Mouse (Mus musculus) neural tube, embryonic 11.5 days (tissue): ENCODE data around the gene 1810013L24Rik. TPM values are rescaled to one million over a fixed set of nuclear protein-coding genes. Genes with fewer than 3 reads are reported as not detected.
"Not testable (repeated sequence)": the region's sequence is repeated elsewhere in the genome, so short reads cannot be mapped to it uniquely, and the experiment has no call there.

ENCODE experiments used
- ATAC-seq: fragments of 200-750 bp; cut with Nextera tagmentation; 2 replicates; pipeline ENCODE4 v1.8.0; 2017; ENCODE audit warnings: moderate number of reproducible peaks, mild to moderate bottlenecking, moderate TSS enrichment, moderate library complexity; ENCODE audit not compliant: insufficient read depth, low FRiP score, low TSS enrichment
- DNase-seq: peaks from one replicate; pipeline ENCODE4 v3.0.0-alpha.2; 2015; ENCODE audit warnings: low spot score
- H3K27ac ChIP-seq: fragments of 300-500 bp; sonication (generic); 2 replicates; pipeline ENCODE4 v1.5.1; 2014; ENCODE audit warnings: low read depth, mild to moderate bottlenecking, low read length
- H3K27me3 ChIP-seq: fragments of 300-500 bp; sonication (generic); 2 replicates; pipeline ENCODE4 v1.6.1; 2014; ENCODE audit warnings: mild to moderate bottlenecking, low read length, mixed read lengths; ENCODE audit not compliant: control insufficient read depth, insufficient read depth
- H3K36me3 ChIP-seq: fragments of 300-500 bp; sonication (generic); 2 replicates; pipeline ENCODE4 v1.6.1; 2014; ENCODE audit warnings: mild to moderate bottlenecking, low read length, moderate library complexity, mixed read lengths; ENCODE audit not compliant: control insufficient read depth, insufficient read depth
- H3K4me1 ChIP-seq: fragments of 300-500 bp; sonication (generic); 2 replicates; pipeline ENCODE4 v1.6.1; 2014; ENCODE audit warnings: low read length, mixed read lengths; ENCODE audit not compliant: control insufficient read depth, insufficient read depth
- H3K4me2 ChIP-seq: fragments of 300-500 bp; sonication (generic); 2 replicates; pipeline ENCODE4 v1.6.1; 2014; ENCODE audit warnings: low read depth, mild to moderate bottlenecking, moderate library complexity
- H3K4me3 ChIP-seq: fragments of 300-500 bp; sonication (generic); 2 replicates; pipeline ENCODE4 v1.5.1; 2014; ENCODE audit warnings: low read depth, low read length
- H3K9ac ChIP-seq: fragments of 300-500 bp; sonication (generic); 2 replicates; pipeline ENCODE4 v1.6.1; 2014; ENCODE audit warnings: mild to moderate bottlenecking, low read length
- H3K9me3 ChIP-seq: fragments of 300-500 bp; sonication (generic); 2 replicates; pipeline ENCODE4 v1.6.1; 2016; ENCODE audit warnings: low read length; ENCODE audit not compliant: control insufficient read depth
- WGBS: fragments of 180-500 bp; shearing (Covaris S2); extraction: QIAGEN DNeasy Blood & Tissue Kit; methylation state at CpG from one replicate; pipeline ENCODE4 v1.1.7; 2014; 5-methylcytosine and 5-hydroxymethylcytosine counted together
- polyA plus RNA-seq: library from polyadenylated mRNA; unstranded; fragments of >200 nt; fragmentation: Nextera tagmentation; extraction: Ambion mirVana; gene quantifications from 2 replicates; pipeline ENCODE4 v1.2.1, GENCODE M21; 2014

Gene 1810013L24Rik
- polyA plus RNA-seq, 1 experiment from 2014 or later: 21.7 TPM

DNA sequence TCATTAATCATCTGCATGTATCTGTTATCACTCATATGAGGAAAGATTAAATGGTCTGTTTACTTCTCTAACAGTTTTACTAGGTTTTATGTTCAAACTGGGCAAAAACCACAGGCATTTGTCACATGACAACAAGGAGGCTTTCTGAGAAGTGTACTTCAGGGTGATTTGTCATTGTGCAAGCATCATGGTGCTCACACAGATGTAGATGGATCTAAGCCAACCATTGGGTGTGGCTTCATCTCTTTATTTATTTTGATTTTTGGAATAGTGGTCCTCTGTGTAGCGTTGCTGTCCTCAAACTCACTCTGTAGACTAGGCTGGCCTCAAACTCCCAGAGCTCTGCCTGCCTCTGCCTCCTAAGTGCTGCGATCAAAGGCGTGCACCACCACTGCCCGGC lies 65.4 kb downstream of the 1810013L24Rik start:
- no peaks in the 10 kb centered on the region for H3K4me1 ChIP-seq
- no peak overlapping the region for H3K4me3 ChIP-seq
- no peak overlapping the region for H3K9ac ChIP-seq
- H3K27me3 ChIP-seq: no peaks in the 10 kb centered on the region
- WGBS: 92% methylated on average over 4 of the region's 4 CpGs
- no peak for DNase-seq
- ATAC-seq: no peak
- no peak overlapping the region for H3K27ac ChIP-seq
- no peaks in the 10 kb centered on the region for H3K36me3 ChIP-seq
- no peak overlapping the region for H3K4me2 ChIP-seq
- no peaks in the 10 kb centered on the region for H3K9me3 ChIP-seq

DNA sequence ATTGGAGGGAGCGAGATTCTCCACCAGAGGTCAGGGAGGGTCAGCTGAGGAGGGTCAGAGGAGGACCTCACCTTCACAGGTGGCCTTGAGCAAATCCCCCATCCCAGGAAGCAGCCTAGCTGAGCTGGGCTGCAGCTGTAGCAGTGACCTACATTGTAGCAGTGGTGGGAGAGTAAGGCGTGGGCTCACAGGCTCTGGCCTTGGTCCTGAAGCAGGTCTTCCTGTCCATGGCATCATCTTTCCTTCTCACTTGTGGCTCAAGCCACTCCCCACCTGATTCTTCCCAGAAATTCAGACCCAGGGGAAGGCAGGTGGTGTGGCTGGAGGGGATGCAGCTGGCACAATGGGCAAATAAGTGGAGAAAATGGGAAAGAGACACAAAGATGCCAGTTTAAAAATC lies 76.2 kb downstream of the 1810013L24Rik start:
- not testable (repeated sequence) for ATAC-seq, H3K9ac ChIP-seq, H3K4me2 ChIP-seq, H3K9me3 ChIP-seq, H3K27me3 ChIP-seq, H3K27ac ChIP-seq, DNase-seq, H3K4me1 ChIP-seq, H3K4me3 ChIP-seq, H3K36me3 ChIP-seq
- 22% methylated on average over 2 of the region's 2 CpGs for WGBS

Other genes starting within 250 kb of the 1810013L24Rik start
- gene Pmm2, start 192.4 kb upstream of the 1810013L24Rik start, polyA plus RNA-seq: 40.2 and 40.6 TPM in 2 replicates
- 18.0 and 24.1 TPM in 2 replicates for gene Tmem186, start 192.4 kb upstream of the 1810013L24Rik start, polyA plus RNA-seq
- 72.8 and 78.4 TPM in 2 replicates for gene Carhsp1, start 157.9 kb upstream of the 1810013L24Rik start, polyA plus RNA-seq
- not detected in 2 replicates for gene Gm5767, start 149.3 kb upstream of the 1810013L24Rik start, polyA plus RNA-seq
- 38.8 and 38.9 TPM in 2 replicates for gene Usp7, start 37.8 kb upstream of the 1810013L24Rik start, polyA plus RNA-seq